Mouse (Mus musculus): ENCODE data around the gene Ppfia4.

Ppfia4 gene

GRCm38 (mm10) chr1:134332770-134333271, at the start of gene Ppfia4:
Gene Ppfia4, minus strand, starts transcription at chr1:134332928.
- peak in 1 of 2 experiments; percentile 16 for DNase-seq

- peak in 1 of 2 experiments; percentile 8 for DNase-seq
Observed at GRCm38 (mm10) chr1:134381795-134382625, 49.3 kb upstream of the Ppfia4 start.

- DNase-seq: no peak
Observed at GRCm38 (mm10) chr1:134381051-134381450, 48.3 kb upstream of the Ppfia4 start.

- DNase-seq: no peak
Observed at GRCm38 (mm10) chr1:134374124-134374523, 41.4 kb upstream of the Ppfia4 start.

GRCm38 (mm10) chr1:134368777-134369337, 36.1 kb upstream of the Ppfia4 start:
- peak; percentile 41 to 62 for DNase-seq

- DNase-seq: no peak
Observed at GRCm38 (mm10) chr1:134365491-134365890, 32.8 kb upstream of the Ppfia4 start.

- no peak for DNase-seq
Observed at GRCm38 (mm10) chr1:134363194-134363593, 30.5 kb upstream of the Ppfia4 start.

- DNase-seq: peak; percentile 95 to 96
Observed at GRCm38 (mm10) chr1:134361857-134362212, 29.1 kb upstream of the Ppfia4 start, which contains the start of gene Tmem183a. Gene Tmem183a, minus strand, starts transcription at chr1:134361979.

- DNase-seq: no peak
Observed at GRCm38 (mm10) chr1:134361195-134361856, 28.6 kb upstream of the Ppfia4 start.

- no peak for DNase-seq
Observed at GRCm38 (mm10) chr1:134360656-134361055, 27.9 kb upstream of the Ppfia4 start.

GRCm38 (mm10) chr1:134357461-134357860, 24.7 kb upstream of the Ppfia4 start:
- no peak for DNase-seq

- no peak for DNase-seq
Observed at GRCm38 (mm10) chr1:134353326-134353725, 20.6 kb upstream of the Ppfia4 start.

- no peak for DNase-seq
Observed at GRCm38 (mm10) chr1:134347791-134348190, 15.1 kb upstream of the Ppfia4 start.

- no peak for DNase-seq
Observed at GRCm38 (mm10) chr1:134345075-134345474, 12.3 kb upstream of the Ppfia4 start.

- DNase-seq: peak; percentile 62 to 74
Observed at GRCm38 (mm10) chr1:134344005-134344950, 11.6 kb upstream of the Ppfia4 start.

GRCm38 (mm10) chr1:134343567-134343966, 10.8 kb upstream of the Ppfia4 start:
- DNase-seq: no peak

- DNase-seq: no peak
Observed at GRCm38 (mm10) chr1:134342781-134343310, 10.1 kb upstream of the Ppfia4 start.

GRCm38 (mm10) chr1:134342278-134342664, 9.5 kb upstream of the Ppfia4 start:
- no peak for DNase-seq

GRCm38 (mm10) chr1:134341641-134342277, 9.0 kb upstream of the Ppfia4 start:
- no peak for DNase-seq

GRCm38 (mm10) chr1:134339757-134340619, 7.3 kb upstream of the Ppfia4 start:
- DNase-seq: peak in 1 of 2 experiments; percentile 0

Measured in lung, adult 18-20 months (tissue).